Mouse (Mus musculus): ENCODE measurements around the gene Gm15080.
"Not testable (repeated sequence)": the region's sequence is repeated elsewhere in the genome, so short reads cannot be mapped to it uniquely, and the experiment has no call there.

The Gm15080 gene

GRCm38 (mm10) chrX:147992693-147993092 lies at the start of gene Gm15080:
Gene Gm15080, plus strand, starts transcription at chrX:147992993.
- not testable (repeated sequence) for DNase-seq (ENCODE audit: low read depth)

All from c-Kit-positive CD71-negative TER-119-negative erythroid progenitor cells, embryonic 14.5 days (primary cell).